Comparison of ENCODE assay signal across 8 mouse cellular contexts in genomic region chr11:75530325-75530724, GRCm38 (mm10). TPM values are rescaled to one million over a fixed set of nuclear protein-coding genes. Genes with fewer than 3 reads are reported as not detected.
DNase-seq lines count a peak whose midpoint lies in the region; ATAC-seq and TF ChIP-seq lines count a peak whose summit lies in the region.

No protein-coding gene starts in this region.

- peak overlapping the region; percentile 80 for H3K27ac ChIP-seq in bone marrow macrophage, adult 2 months (ENCODE audit: insufficient read depth, low read depth, low read length)
- no peak overlapping the region for H3K27ac ChIP-seq in embryonic fibroblast, embryonic 13.5 days (ENCODE audit: insufficient read depth, low read length)
- H3K27ac ChIP-seq in heart, embryonic 10.5 days, result peak overlapping the region; percentile 95
- no peak overlapping the region for H3K27ac ChIP-seq in kidney, embryonic 14.5 days (ENCODE audit: low read depth, low read length)

- no peak for TF ChIP-seq POLR2A in bone marrow macrophage, adult 2 months (IDR thresholded peaks at IDR 0.05; ENCODE audit: borderline replicate concordance, low read depth, low read length)
- no peak for TF ChIP-seq POLR2A in embryonic fibroblast, embryonic 13.5 days (IDR thresholded peaks at IDR 0.05; ENCODE audit: low read depth, low read length)

- 0% methylated on average over 10 of the region's 10 CpGs for WGBS in heart, embryonic 10.5 days
- 0% methylated on average over 10 of the region's 10 CpGs for WGBS in kidney, embryonic 14.5 days

- H3K4me3 ChIP-seq in bone marrow macrophage, adult 2 months (ENCODE audit: insufficient read depth, low read length), result peak overlapping the region; percentile 95
- peak overlapping the region; percentile 68 for H3K4me3 ChIP-seq in embryonic fibroblast, embryonic 13.5 days (ENCODE audit: insufficient read depth, low read length)
- peak overlapping the region; percentile 84 for H3K4me3 ChIP-seq in heart, embryonic 10.5 days
- peak overlapping the region; percentile 59 for H3K4me3 ChIP-seq in kidney, embryonic 14.5 days (ENCODE audit: low read length)

- H3K36me3 ChIP-seq in heart, embryonic 10.5 days, result peaks cover 14% of the 10 kb centered on the region; the same call in 1 of the 2 replicates
- H3K36me3 ChIP-seq in kidney, embryonic 14.5 days (ENCODE audit: control insufficient read depth, insufficient read depth, low read length), result no peaks in the 10 kb centered on the region

- 0 out of 2 replicates have a peak, but pooled peaks cover 3% of the 10 kb centered on the region for H3K27me3 ChIP-seq in heart, embryonic 10.5 days (ENCODE audit: insufficient read depth, poor library complexity, severe bottlenecking)
- H3K27me3 ChIP-seq in kidney, embryonic 14.5 days (ENCODE audit: control insufficient read depth, insufficient read depth, low read length), result no peaks in the 10 kb centered on the region

- DNase-seq in 416B (ENCODE audit: low read depth) (peak; percentile 87), liver (peak; percentile 97)
- peak; percentile 96 for DNase-seq in heart, embryonic 10.5 days (ENCODE audit: low spot score)
- peak; percentile 87 to 93 for DNase-seq in monocyte, adult 2 months (ENCODE audit: low read depth in 1 of 2, low spot score in 2 of 2)
- peak; percentile 96 to 99 for DNase-seq in spleen, postnatal 14 days (ENCODE audit: low spot score in 2 of 2)

- H3K9ac ChIP-seq in kidney, embryonic 14.5 days (ENCODE audit: low read depth, low read length), result peak overlapping the region; percentile 68

- peak overlapping the region; percentile 96 for H3K4me2 ChIP-seq in kidney, embryonic 14.5 days (replicated peaks; ENCODE audit: low read depth, low read length)

- peak; percentile 66 for TF ChIP-seq CTCF in bone marrow macrophage, adult 2 months (IDR thresholded peaks at IDR 0.05; ENCODE audit: low read depth, low read length)
- peak; percentile 92 for TF ChIP-seq CTCF in embryonic fibroblast, embryonic 13.5 days (IDR thresholded peaks at IDR 0.05; ENCODE audit: borderline replicate concordance, insufficient read depth, low read length)

- peak; percentile 60 for ATAC-seq in kidney, embryonic 14.5 days (ENCODE audit: low FRiP score, low TSS enrichment)

- H3K9me3 ChIP-seq in heart, embryonic 10.5 days, result no peaks in the 10 kb centered on the region
- H3K9me3 ChIP-seq in kidney, embryonic 14.5 days (ENCODE audit: control insufficient read depth, low read length), result no peaks in the 10 kb centered on the region

- peaks cover 6% of the 10 kb centered on the region for H3K4me1 ChIP-seq in bone marrow macrophage, adult 2 months (ENCODE audit: control insufficient read depth, insufficient read depth, low read length)
- H3K4me1 ChIP-seq in embryonic fibroblast, embryonic 13.5 days (ENCODE audit: control insufficient read depth, insufficient read depth, low read length), result no peaks in the 10 kb centered on the region
- H3K4me1 ChIP-seq in heart, embryonic 10.5 days, result peaks cover 27% of the 10 kb centered on the region
- H3K4me1 ChIP-seq in kidney, embryonic 14.5 days (ENCODE audit: control insufficient read depth, insufficient read depth, low read length), result peaks cover 15% of the 10 kb centered on the region

RNA-seq across cellular contexts. Expression of gene Slc43a2, which starts 1.2 kb away (rescaled TPM):
- 202 and 231 TPM in 2 replicates for polyA plus RNA-seq in bone marrow macrophage, adult 2 months (2012; ENCODE audit: insufficient read depth, insufficient read length, missing spikeins)
- polyA plus RNA-seq in embryonic fibroblast, embryonic 13.5 days (2011; ENCODE audit: insufficient read length, low read depth, missing spikeins), result 5.4 and 6.9 TPM in 2 replicates
- polyA plus RNA-seq in heart, embryonic 10.5 days (2016; fragmentation: Nextera tagmentation; extraction: Ambion mirVana), result 5.5 and 6.4 TPM in 2 replicates
- polyA plus RNA-seq in kidney, embryonic 14.5 days (2014; fragmentation: Nextera tagmentation; extraction: Ambion mirVana), result 3.5 and 6.0 TPM in 2 replicates

RNA-seq across cellular contexts. Expression of gene Scarf1, which starts 17.0 kb away (rescaled TPM):
- 32.8 and 33.5 TPM in 2 replicates for polyA plus RNA-seq in bone marrow macrophage, adult 2 months (2012; ENCODE audit: insufficient read depth, insufficient read length, missing spikeins)
- 0.25 TPM in 1 of 2 replicates, not detected in the other for polyA plus RNA-seq in embryonic fibroblast, embryonic 13.5 days (2011; ENCODE audit: insufficient read length, low read depth, missing spikeins)
- 13.6 and 15.8 TPM in 2 replicates for polyA plus RNA-seq in heart, embryonic 10.5 days (2016; fragmentation: Nextera tagmentation; extraction: Ambion mirVana)
- 10.0 TPM in 2 replicates for polyA plus RNA-seq in kidney, embryonic 14.5 days (2014; fragmentation: Nextera tagmentation; extraction: Ambion mirVana)

RNA-seq across cellular contexts. Expression of gene Rilp, which starts 20.4 kb away (rescaled TPM):
- 12.8 and 15.9 TPM in 2 replicates for polyA plus RNA-seq in bone marrow macrophage, adult 2 months (2012; ENCODE audit: insufficient read depth, insufficient read length, missing spikeins)
- polyA plus RNA-seq in embryonic fibroblast, embryonic 13.5 days (2011; ENCODE audit: insufficient read length, low read depth, missing spikeins), result 1.7 TPM in 2 replicates
- polyA plus RNA-seq in heart, embryonic 10.5 days (2016; fragmentation: Nextera tagmentation; extraction: Ambion mirVana), result 0.76 and 0.78 TPM in 2 replicates
- polyA plus RNA-seq in kidney, embryonic 14.5 days (2014; fragmentation: Nextera tagmentation; extraction: Ambion mirVana), result 0.51 and 0.97 TPM in 2 replicates

RNA-seq across cellular contexts. Expression of gene Prpf8, which starts 43.7 kb away (rescaled TPM):
- 51.0 and 65.7 TPM in 2 replicates for polyA plus RNA-seq in bone marrow macrophage, adult 2 months (2012; ENCODE audit: insufficient read depth, insufficient read length, missing spikeins)
- polyA plus RNA-seq in embryonic fibroblast, embryonic 13.5 days (2011; ENCODE audit: insufficient read length, low read depth, missing spikeins), result 127 and 132 TPM in 2 replicates
- 49.2 and 53.7 TPM in 2 replicates for polyA plus RNA-seq in heart, embryonic 10.5 days (2016; fragmentation: Nextera tagmentation; extraction: Ambion mirVana)
- polyA plus RNA-seq in kidney, embryonic 14.5 days (2014; fragmentation: Nextera tagmentation; extraction: Ambion mirVana), result 56.4 and 103 TPM in 2 replicates

RNA-seq across cellular contexts. Expression of gene Pitpna, which starts 57.6 kb away (rescaled TPM):
- 512 TPM in 2 replicates for polyA plus RNA-seq in bone marrow macrophage, adult 2 months (2012; ENCODE audit: insufficient read depth, insufficient read length, missing spikeins)
- polyA plus RNA-seq in embryonic fibroblast, embryonic 13.5 days (2011; ENCODE audit: insufficient read length, low read depth, missing spikeins), result 160 and 204 TPM in 2 replicates
- 56.1 and 80.1 TPM in 2 replicates for polyA plus RNA-seq in heart, embryonic 10.5 days (2016; fragmentation: Nextera tagmentation; extraction: Ambion mirVana)
- polyA plus RNA-seq in kidney, embryonic 14.5 days (2014; fragmentation: Nextera tagmentation; extraction: Ambion mirVana), result 78.2 and 99.5 TPM in 2 replicates

Comparison
In these comparisons a context has a peak if more than half of its experiments do, and no peak if none do; other contexts are left out.
1. H3K27ac ChIP-seq: peak in bone marrow macrophage, adult 2 months (single experiment) and heart, embryonic 10.5 days (single experiment); none in embryonic fibroblast, embryonic 13.5 days (single experiment) and kidney, embryonic 14.5 days (single experiment).
2. RNA of gene Slc43a2, which starts 1.2 kb away (polyA plus RNA-seq): 202 to 231 TPM in bone marrow macrophage, adult 2 months; 5.4 to 6.9 TPM in embryonic fibroblast, embryonic 13.5 days, 3.5 to 6.0 TPM in kidney, embryonic 14.5 days and 5.5 to 6.4 TPM in heart, embryonic 10.5 days; every median in the first group is over 10 times any median in the second.
3. Peak in every context shown above with its lines, with median percentiles within 50 percentile points of each other: DNase-seq and H3K4me3 ChIP-seq.